Mouse (Mus musculus): ENCODE data around the gene AU022252.

DNA sequence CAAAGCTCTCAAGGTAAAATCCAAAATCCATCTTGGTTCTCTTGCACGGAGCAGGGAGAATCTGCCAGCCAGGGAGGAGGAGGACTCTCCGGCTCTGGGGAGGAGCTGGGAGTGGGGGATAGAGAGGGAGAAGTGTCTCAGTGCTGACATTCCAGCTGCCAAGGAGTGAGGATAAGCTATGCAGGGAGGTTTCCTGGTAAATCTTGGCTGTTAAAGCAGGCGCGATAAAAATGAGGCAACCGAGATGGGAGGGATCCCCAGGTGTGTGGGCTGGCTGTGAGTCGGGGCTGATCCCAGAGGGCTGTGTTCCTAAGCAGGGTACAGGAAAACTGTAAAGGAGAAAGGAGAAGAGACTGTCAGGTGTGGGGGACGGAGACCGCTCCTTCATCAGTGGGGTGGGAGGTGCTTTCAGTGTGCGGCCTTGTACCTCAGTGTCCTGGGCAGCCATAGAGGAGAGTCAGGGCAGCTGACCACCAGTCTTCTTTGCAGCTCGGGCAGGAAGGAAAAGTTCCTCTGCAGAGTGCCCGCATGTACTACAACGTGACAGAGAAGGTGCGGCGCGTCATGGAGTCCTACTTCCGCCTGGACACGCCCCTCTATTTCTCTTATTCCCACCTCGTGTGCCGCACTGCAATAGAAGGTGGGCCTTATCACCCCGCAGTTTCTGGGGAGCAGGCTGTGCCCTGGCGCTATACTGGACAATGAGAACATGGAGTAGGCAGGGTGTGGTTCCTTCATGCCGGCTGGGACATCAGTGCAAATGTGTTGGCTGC is 12.1 kb upstream of the AU022252 start:
- no peak for TF ChIP-seq CTCF (IDR thresholded peaks at IDR 0.05; ENCODE audit: low read depth)
- no peak for TF ChIP-seq EP300 (optimal IDR thresholded peaks at IDR 0.05)
